7 mouse cellular contexts compared by ENCODE assay signal in genomic region chr6:135323311-135323982, GRCm38 (mm10). TPM values are rescaled to one million over a fixed set of nuclear protein-coding genes. Genes with fewer than 3 reads are reported as not detected.
A peak's percentile ranks its signal among the peaks of the same experiment; 100 is the strongest.
DNase-seq lines count a peak whose midpoint lies in the region; ATAC-seq and TF ChIP-seq lines count a peak whose summit lies in the region.

No protein-coding gene starts in this region.

- H3K4me3 ChIP-seq in intestine, embryonic 16.5 days (ENCODE audit: low read length) = no peak overlapping the region
- H3K4me3 ChIP-seq in neural tube, embryonic 11.5 days (ENCODE audit: low read depth, low read length) = no peak overlapping the region

- peaks cover 33% of the 10 kb centered on the region for H3K4me1 ChIP-seq in intestine, embryonic 16.5 days (ENCODE audit: control insufficient read depth, insufficient read depth, low read length)
- no peaks in the 10 kb centered on the region for H3K4me1 ChIP-seq in neural tube, embryonic 11.5 days (ENCODE audit: control insufficient read depth, insufficient read depth, low read length)

- 36% methylated on average over 16 of the region's 16 CpGs for WGBS in intestine, embryonic 16.5 days
- 41% methylated on average over 16 of the region's 16 CpGs for WGBS in neural tube, embryonic 11.5 days

- ATAC-seq in Patski = peak; percentile 42
- peak; percentile 87 for ATAC-seq in intestine, embryonic 16.5 days
- peak; percentile 48; the same call in 1 of the 2 replicates for ATAC-seq in neural tube, embryonic 11.5 days (ENCODE audit: insufficient read depth, low FRiP score, low TSS enrichment)

- in situ Hi-C loops in Patski (cut with MboI; ENCODE audit: low pct_unique_long_range_greater_than_20kb) = no loop called here

- H3K27ac ChIP-seq in intestine, embryonic 16.5 days (ENCODE audit: low read length) = peak overlapping the region; percentile 89
- no peak overlapping the region for H3K27ac ChIP-seq in neural tube, embryonic 11.5 days (ENCODE audit: low read depth, low read length)

- no peaks in the 10 kb centered on the region for H3K36me3 ChIP-seq in intestine, embryonic 16.5 days (ENCODE audit: control insufficient read depth, insufficient read depth, low read length)
- H3K36me3 ChIP-seq in neural tube, embryonic 11.5 days (ENCODE audit: control insufficient read depth, insufficient read depth, low read length) = no peaks in the 10 kb centered on the region

- TF ChIP-seq CTCF in Patski (IDR thresholded peaks at IDR 0.05) = no peak

- CTCF ChIA-PET in Patski (lab: Charles Lee) = interaction anchor here (0.8 kb wide), 1 partner anchor 18 kb away, joined by 3 read pairs; no protein-coding TSS in a partner anchor

- H3K9me3 ChIP-seq in intestine, embryonic 16.5 days (ENCODE audit: control insufficient read depth, low read length) = no peaks in the 10 kb centered on the region
- H3K9me3 ChIP-seq in neural tube, embryonic 11.5 days (ENCODE audit: control insufficient read depth, low read length) = no peaks in the 10 kb centered on the region

- H3K27me3 ChIP-seq in Patski = no peaks in the 10 kb centered on the region
- H3K27me3 ChIP-seq in intestine, embryonic 16.5 days (replicated peaks; ENCODE audit: control insufficient read depth, insufficient read depth, low read length) = no peaks in the 10 kb centered on the region
- no peaks in the 10 kb centered on the region for H3K27me3 ChIP-seq in neural tube, embryonic 11.5 days (ENCODE audit: control insufficient read depth, insufficient read depth, low read length)

- POLR2A ChIA-PET in Patski (lab: Charles Lee) = interaction anchor here (1.0 to 2.0 kb wide), 3 partner anchors 10 to 72 kb away, joined by 3 to 15 read pairs (median 4); no protein-coding TSS in a partner anchor

- peak; percentile 56 for DNase-seq in Patski (ENCODE audit: low read depth, low spot score)
- peak; percentile 18 to 29 for DNase-seq in cerebellum, adult 18-20 months
- peak; percentile 52 to 59 for DNase-seq in gastrocnemius, postnatal 4 days (ENCODE audit: low spot score in 2 of 2)
- peak; percentile 87 to 93 for DNase-seq in lung, adult 18-20 months
- peak; percentile 41 for DNase-seq in neural tube, embryonic 11.5 days (ENCODE audit: low spot score)
- peak; percentile 15 for DNase-seq in yolk sac, embryonic 10.5 days (ENCODE audit: low spot score)

- H3K9ac ChIP-seq in intestine, embryonic 16.5 days (ENCODE audit: low read depth, low read length) = peak overlapping the region; percentile 42; the same call in 1 of the 2 replicates
- no peak overlapping the region for H3K9ac ChIP-seq in neural tube, embryonic 11.5 days (ENCODE audit: low read length)

- H3K4me2 ChIP-seq in intestine, embryonic 16.5 days (ENCODE audit: low read depth, low read length) = peak overlapping the region; percentile 43
- no peak overlapping the region for H3K4me2 ChIP-seq in neural tube, embryonic 11.5 days (ENCODE audit: low read depth)

RNA-seq across cellular contexts. Expression of gene Pbp2, which starts 13.2 kb away (rescaled TPM):
- not detected for polyA plus RNA-seq in Patski (2021)
- under 1 TPM in 1 of 2 experiments, not detected in 1; 0.49 TPM for total RNA-seq in gastrocnemius, postnatal 4 days (2021)
- 0.10 and 0.11 TPM in 2 replicates for polyA plus RNA-seq in intestine, embryonic 16.5 days (2015; fragmentation: Nextera tagmentation; extraction: Ambion mirVana)
- not detected in 2 replicates for polyA plus RNA-seq in neural tube, embryonic 11.5 days (2014; fragmentation: Nextera tagmentation; extraction: Ambion mirVana)

RNA-seq across cellular contexts. Expression of gene Emp1, which starts 38.9 kb away (rescaled TPM):
- 70.4 TPM for polyA plus RNA-seq in Patski (2021)
- total RNA-seq in gastrocnemius, postnatal 4 days (2021) = 100 to 1,000 TPM; 241 to 251 TPM
- polyA plus RNA-seq in intestine, embryonic 16.5 days (2015; fragmentation: Nextera tagmentation; extraction: Ambion mirVana) = 46.2 and 59.7 TPM in 2 replicates
- 3.3 and 4.1 TPM in 2 replicates for polyA plus RNA-seq in neural tube, embryonic 11.5 days (2014; fragmentation: Nextera tagmentation; extraction: Ambion mirVana)

Comparison
In these comparisons a context has a peak if more than half of its experiments do, and no peak if none do; other contexts are left out.
1. DNase-seq: peak in every context shown above with its lines; median percentile 90 in lung, adult 18-20 months; 56 in Patski; 56 in gastrocnemius, postnatal 4 days; 41 in neural tube, embryonic 11.5 days; 24 in cerebellum, adult 18-20 months; 15 in yolk sac, embryonic 10.5 days.